Mouse (Mus musculus) spleen, embryonic (tissue): ENCODE data around the gene Lpar5.

Experiments used
- CTCF ChIA-PET: fragments of 350-600 bp; sonication (Branson Sonifier 250); formaldehyde crosslinking; loops from one replicate; lab custom pipeline; 2022; lab: Charles Lee

Gene Lpar5

GRCm38 (mm10) chr6:125082801-125083386, 15.2 kb downstream of the Lpar5 start:
- CTCF ChIA-PET = interaction anchor here (0.9 kb wide), 1 partner anchor 35 kb away, joined by 5 read pairs; no protein-coding TSS in a partner anchor

GRCm38 (mm10) chr6:125084424-125084823, 16.7 kb downstream of the Lpar5 start:
- CTCF ChIA-PET = interaction anchor here (0.6 to 1.0 kb wide), 3 partner anchors 9 to 35 kb away, joined by 3 to 8 read pairs (median 6); partner anchors contain the start of gene Acrbp

- CTCF ChIA-PET = no interaction called here
Measured at GRCm38 (mm10) chr6:125087937-125088336, 20.2 kb downstream of the Lpar5 start.

GRCm38 (mm10) chr6:125088561-125089321, 21.0 kb downstream of the Lpar5 start:
- CTCF ChIA-PET = interaction anchor here (0.6 to 0.7 kb wide), 2 partner anchors 22 to 91 kb away, joined by 3 to 9 read pairs; no protein-coding TSS in a partner anchor

GRCm38 (mm10) chr6:125089521-125090321, 22.0 kb downstream of the Lpar5 start:
- CTCF ChIA-PET = interaction anchor here (0.6 to 0.7 kb wide), 2 partner anchors 9 to 92 kb away, joined by 3 to 9 read pairs; no protein-coding TSS in a partner anchor

- CTCF ChIA-PET = interaction anchor here (0.6 to 1.0 kb wide), 2 partner anchors 10 to 43 kb away, joined by 3 read pairs; no protein-coding TSS in a partner anchor
Measured at GRCm38 (mm10) chr6:125090341-125091085, 22.8 kb downstream of the Lpar5 start.

- CTCF ChIA-PET = interaction anchor here (0.6 kb wide), 1 partner anchor 18 kb away, joined by 3 read pairs; no protein-coding TSS in a partner anchor
Measured at GRCm38 (mm10) chr6:125092372-125092771, 24.7 kb downstream of the Lpar5 start.

- CTCF ChIA-PET = no interaction called here
Measured at GRCm38 (mm10) chr6:125094843-125095242, 27.1 kb downstream of the Lpar5 start.

- CTCF ChIA-PET = no interaction called here
Measured at GRCm38 (mm10) chr6:125095391-125096278, 27.9 kb downstream of the Lpar5 start, which contains the start of gene Chd4. Chd4 (plus strand) TSS chr6:125095981.

- CTCF ChIA-PET = no interaction called here
Measured at GRCm38 (mm10) chr6:125096279-125096596, 28.5 kb downstream of the Lpar5 start.

- CTCF ChIA-PET = no interaction called here
Measured at GRCm38 (mm10) chr6:125096597-125097345, 29.1 kb downstream of the Lpar5 start.

- CTCF ChIA-PET = no interaction called here
Measured at GRCm38 (mm10) chr6:125097346-125097689, 29.6 kb downstream of the Lpar5 start.

GRCm38 (mm10) chr6:125097951-125098350, 30.2 kb downstream of the Lpar5 start:
- CTCF ChIA-PET = no interaction called here

GRCm38 (mm10) chr6:125098513-125098912, 30.8 kb downstream of the Lpar5 start:
- CTCF ChIA-PET = no interaction called here

- CTCF ChIA-PET = no interaction called here
Measured at GRCm38 (mm10) chr6:125099421-125099971, 31.8 kb downstream of the Lpar5 start.

GRCm38 (mm10) chr6:125101444-125101843, 33.7 kb downstream of the Lpar5 start:
- CTCF ChIA-PET = interaction anchor here (0.6 to 1.9 kb wide), 3 partner anchors 21 to 168 kb away, joined by 3 to 6 read pairs (median 4); no protein-coding TSS in a partner anchor

GRCm38 (mm10) chr6:125104223-125104622, 36.5 kb downstream of the Lpar5 start:
- CTCF ChIA-PET = interaction anchor here (0.6 to 0.8 kb wide), 2 partner anchors 9 to 119 kb away, joined by 6 to 11 read pairs; no protein-coding TSS in a partner anchor

- CTCF ChIA-PET = no interaction called here
Measured at GRCm38 (mm10) chr6:125107705-125108104, 40.0 kb downstream of the Lpar5 start.

- CTCF ChIA-PET = no interaction called here
Measured at GRCm38 (mm10) chr6:125109371-125109770, 41.7 kb downstream of the Lpar5 start.
